Mouse (Mus musculus): ENCODE measurements around the gene Bmp10. TPM values are rescaled to one million over a fixed set of nuclear protein-coding genes. Genes with fewer than 3 reads are reported as not detected.

The Bmp10 gene
- polyA plus RNA-seq, 1 experiment from 2014 or later, result not detected

DNA sequence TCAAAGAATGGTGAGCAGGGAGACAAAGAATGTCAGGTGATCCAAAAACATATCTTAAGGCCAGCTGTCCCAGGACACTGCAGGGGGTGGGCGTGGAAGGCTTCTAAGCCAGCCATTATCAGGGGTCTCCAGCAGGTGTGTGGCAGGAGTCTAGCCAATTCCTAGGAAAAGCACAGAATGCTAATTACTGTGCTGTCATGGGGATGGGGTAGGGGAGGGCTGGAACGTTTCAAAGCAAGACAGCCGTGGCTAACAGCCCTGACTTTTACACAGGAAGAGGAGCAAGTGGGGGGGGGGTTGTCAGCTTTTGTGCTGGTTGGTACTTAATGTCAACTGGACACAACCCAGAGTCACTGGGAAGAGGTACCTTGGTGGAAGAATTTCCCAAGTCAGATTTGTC lies 16.8 kb upstream of the Bmp10 start:
- H3K4me1 ChIP-seq (replicated peaks), result peaks cover 10% of the 10 kb centered on the region
- 40% methylated on average over 3 of the region's 3 CpGs for WGBS

DNA sequence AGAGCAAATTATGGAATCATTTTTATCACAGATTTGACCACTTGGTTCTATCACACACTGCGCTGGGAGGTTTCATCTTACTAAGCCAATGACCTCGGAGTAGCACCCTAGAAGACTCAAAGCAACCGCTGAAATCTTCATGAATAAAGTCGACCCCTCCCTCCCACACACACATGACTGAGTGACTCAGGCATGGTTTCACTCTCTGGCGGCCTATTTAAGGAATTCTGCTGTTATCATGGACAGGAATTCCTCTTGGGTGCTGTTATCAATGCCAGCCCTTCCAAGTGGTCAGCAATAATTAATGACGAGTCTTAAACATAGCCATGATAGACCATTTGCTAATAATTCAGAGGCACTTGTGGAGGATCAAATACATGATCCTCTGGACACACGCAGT lies 6.5 kb upstream of the Bmp10 start:
- H3K27ac ChIP-seq, result no peak overlapping the region
- H3K4me3 ChIP-seq, result no peak overlapping the region
- WGBS, result 85% methylated on average over 7 of the region's 7 CpGs
- H3K4me1 ChIP-seq (replicated peaks), result no peaks in the 10 kb centered on the region
- H3K9me3 ChIP-seq, result no peaks in the 10 kb centered on the region
- H3K36me3 ChIP-seq, result no peaks in the 10 kb centered on the region
- DNase-seq (ENCODE audit: low spot score), result no peak
- 0 out of 2 replicates have a peak, but pooled peaks cover 7% of the 10 kb centered on the region for H3K27me3 ChIP-seq (ENCODE audit: insufficient read depth, poor library complexity, severe bottlenecking)

More for the DNA sequence above, 16.8 kb upstream of the Bmp10 start:
- DNase-seq (ENCODE audit: low spot score), result no peak
- no peaks in the 10 kb centered on the region for H3K36me3 ChIP-seq
- no peaks in the 10 kb centered on the region for H3K27me3 ChIP-seq (ENCODE audit: insufficient read depth, poor library complexity, severe bottlenecking)
- no peak overlapping the region for H3K27ac ChIP-seq
- H3K4me3 ChIP-seq, result no peak overlapping the region
- H3K9me3 ChIP-seq, result no peaks in the 10 kb centered on the region

DNA sequence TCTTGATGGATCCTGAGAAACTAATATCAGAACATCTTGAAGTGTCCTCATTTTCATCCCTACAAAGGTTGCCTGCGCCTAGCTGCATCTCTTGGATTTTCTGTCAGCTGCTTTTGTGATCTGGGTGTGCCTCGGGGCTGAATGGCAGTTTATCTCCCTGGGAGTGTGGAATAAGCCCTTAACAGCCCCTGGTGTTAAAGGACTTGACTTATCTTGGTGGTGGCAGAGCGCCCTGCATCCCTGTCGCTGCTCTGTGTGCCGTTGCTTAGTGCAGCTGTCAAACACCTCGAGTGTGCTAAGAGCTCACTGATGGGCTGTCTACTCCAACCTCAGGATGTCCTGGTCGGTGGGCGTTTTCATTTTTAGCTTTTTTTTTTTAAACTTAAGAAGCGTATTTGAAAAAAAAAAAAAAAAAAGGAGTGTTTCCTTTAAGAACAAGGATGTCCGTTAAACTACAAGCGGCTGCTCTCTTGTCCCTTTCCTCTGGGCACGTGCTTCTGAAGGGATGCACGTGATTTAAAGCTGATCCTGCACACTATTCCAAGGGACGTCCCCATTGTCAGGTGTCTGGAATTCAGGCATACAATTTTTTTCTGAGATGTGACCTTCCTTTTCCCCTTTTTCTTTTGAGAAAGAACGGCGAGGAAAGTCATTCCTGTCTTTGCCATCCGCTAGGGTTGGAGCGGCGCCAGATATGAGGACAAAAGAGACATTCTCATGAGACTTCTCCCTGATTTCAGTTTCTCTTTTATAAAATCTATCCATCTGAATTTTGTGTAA lies 4.6 kb upstream of the Bmp10 start:
- Histone ChIP-seq H3K27me3 (ENCODE audit: insufficient read depth, poor library complexity, severe bottlenecking) (0 out of 2 replicates have a peak, but pooled peaks cover 7% of the 10 kb centered on the region), H3K4me1 (replicated peaks) (peaks cover 3% of the 10 kb centered on the region; the same call in 1 of the 2 replicates), H3K4me3 (no peak overlapping the region), H3K9me3 (no peaks in the 10 kb centered on the region), H3K27ac (no peak overlapping the region), H3K36me3 (no peaks in the 10 kb centered on the region)
- 84% methylated on average over 19 of the region's 19 CpGs for WGBS
- no peak for DNase-seq (ENCODE audit: low spot score)

DNA sequence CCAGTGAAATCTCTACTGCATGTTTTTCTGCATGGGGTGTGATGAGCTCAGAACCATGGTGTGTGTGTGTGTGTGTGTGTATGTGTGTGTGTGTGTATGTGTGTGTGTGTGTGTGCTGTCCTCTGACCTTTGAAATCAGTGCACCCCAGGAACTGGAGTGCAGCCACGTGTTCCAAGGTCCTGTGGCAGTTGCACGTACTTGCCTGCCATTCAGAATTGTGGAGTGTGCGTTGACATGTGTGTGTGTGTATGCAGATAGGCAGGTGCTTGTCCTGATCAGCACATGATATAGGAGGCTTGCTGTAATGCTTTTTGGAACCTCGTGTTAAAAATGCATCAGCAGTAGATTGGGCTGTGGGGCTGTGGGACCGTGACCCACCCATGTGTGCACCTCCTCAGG lies 1.8 kb upstream of the Bmp10 start:
- Histone ChIP-seq H3K4me1 (replicated peaks) (peaks cover 3% of the 10 kb centered on the region; the same call in 1 of the 2 replicates), H3K27ac (no peak overlapping the region), H3K27me3 (ENCODE audit: insufficient read depth, poor library complexity, severe bottlenecking) (0 out of 2 replicates have a peak, but pooled peaks cover 9% of the 10 kb centered on the region), H3K9me3 (no peaks in the 10 kb centered on the region), H3K36me3 (no peaks in the 10 kb centered on the region), H3K4me3 (no peak overlapping the region)
- 84% methylated on average over 5 of the region's 5 CpGs for WGBS
- DNase-seq (ENCODE audit: low spot score), result no peak

DNA sequence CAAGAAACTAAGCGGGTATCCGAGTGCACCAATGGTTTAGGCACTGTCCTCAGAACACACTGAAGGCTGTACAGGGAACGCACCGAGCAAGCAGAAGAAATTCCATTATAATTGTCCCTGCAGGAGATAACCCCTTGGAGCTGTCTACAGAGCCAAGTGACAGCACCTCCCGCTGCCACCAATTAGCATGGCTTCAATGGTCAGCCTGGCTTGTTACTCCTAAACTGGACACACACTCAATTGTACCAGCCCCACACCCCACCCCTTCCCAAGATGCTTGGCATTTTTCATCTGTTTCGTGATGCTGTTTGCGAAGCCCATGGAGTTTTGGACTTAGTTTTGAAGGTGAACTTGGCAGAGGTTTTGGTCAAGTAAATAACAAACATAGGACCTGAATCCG lies 1.2 kb upstream of the Bmp10 start:
- Histone ChIP-seq H3K27ac (no peak overlapping the region), H3K9me3 (no peaks in the 10 kb centered on the region), H3K27me3 (ENCODE audit: insufficient read depth, poor library complexity, severe bottlenecking) (0 out of 2 replicates have a peak, but pooled peaks cover 9% of the 10 kb centered on the region), H3K4me3 (no peak overlapping the region), H3K36me3 (no peaks in the 10 kb centered on the region), H3K4me1 (replicated peaks) (peaks cover 3% of the 10 kb centered on the region; the same call in 1 of the 2 replicates)
- 54% methylated on average over 8 of the region's 8 CpGs for WGBS
- DNase-seq (ENCODE audit: low spot score), result no peak

- no peaks in the 10 kb centered on the region for H3K27me3 ChIP-seq (ENCODE audit: insufficient read depth, poor library complexity, severe bottlenecking)
Measured at GRCm38 (mm10) chr6:87435791-87436190, 7.0 kb downstream of the Bmp10 start.

GRCm38 (mm10) chr6:87436745-87437144 lies 8.0 kb downstream of the Bmp10 start:
- 93% methylated on average over 8 of the region's 8 CpGs for WGBS
- H3K4me1 ChIP-seq (replicated peaks), result 0 out of 2 replicates have a peak, but pooled peaks cover 4% of the 10 kb centered on the region
- H3K9me3 ChIP-seq, result no peaks in the 10 kb centered on the region
- no peaks in the 10 kb centered on the region for H3K36me3 ChIP-seq
- no peak overlapping the region for H3K27ac ChIP-seq
- DNase-seq (ENCODE audit: low spot score), result no peak
- no peak overlapping the region for H3K4me3 ChIP-seq
- no peaks in the 10 kb centered on the region for H3K27me3 ChIP-seq (ENCODE audit: insufficient read depth, poor library complexity, severe bottlenecking)

More at GRCm38 (mm10) chr6:87435791-87436190, 7.0 kb downstream of the Bmp10 start:
- DNase-seq (ENCODE audit: low spot score), result no peak
- Histone ChIP-seq H3K4me3 (no peak overlapping the region), H3K36me3 (no peaks in the 10 kb centered on the region), H3K27ac (no peak overlapping the region), H3K4me1 (replicated peaks) (0 out of 2 replicates have a peak, but pooled peaks cover 4% of the 10 kb centered on the region), H3K9me3 (no peaks in the 10 kb centered on the region)
- 88% methylated on average over 3 of the region's 3 CpGs for WGBS

GRCm38 (mm10) chr6:87443253-87443652 lies 14.5 kb downstream of the Bmp10 start:
- Histone ChIP-seq H3K27ac (no peak overlapping the region), H3K4me1 (replicated peaks) (0 out of 2 replicates have a peak, but pooled peaks cover 4% of the 10 kb centered on the region), H3K9me3 (no peaks in the 10 kb centered on the region), H3K4me3 (no peak overlapping the region), H3K27me3 (ENCODE audit: insufficient read depth, poor library complexity, severe bottlenecking) (no peaks in the 10 kb centered on the region), H3K36me3 (no peaks in the 10 kb centered on the region)
- WGBS, result 89% methylated on average over 11 of the region's 11 CpGs
- no peak for DNase-seq (ENCODE audit: low spot score)

DNA sequence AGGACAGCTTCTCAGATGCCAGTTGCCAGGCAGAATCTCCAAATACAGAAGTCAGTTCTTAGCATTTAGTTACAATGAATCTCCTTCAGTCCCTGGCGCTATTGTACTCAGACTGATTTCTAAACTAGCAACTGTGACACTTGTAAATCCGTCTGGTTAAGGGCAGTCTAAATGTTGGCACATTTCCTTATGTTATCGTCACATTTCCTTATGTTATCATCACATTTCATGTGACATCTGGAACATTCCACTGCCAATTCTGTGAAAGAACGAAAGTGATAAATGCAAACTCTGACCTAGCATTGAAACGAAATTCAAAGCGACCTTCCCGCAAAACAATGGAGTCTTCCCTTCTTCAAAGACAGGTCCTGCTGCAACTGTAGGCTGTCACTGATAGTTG lies 16.4 kb downstream of the Bmp10 start:
- Histone ChIP-seq H3K9me3 (no peaks in the 10 kb centered on the region), H3K27me3 (ENCODE audit: insufficient read depth, poor library complexity, severe bottlenecking) (no peaks in the 10 kb centered on the region), H3K4me1 (replicated peaks) (no peaks in the 10 kb centered on the region), H3K36me3 (no peaks in the 10 kb centered on the region), H3K27ac (no peak overlapping the region), H3K4me3 (no peak overlapping the region)
- WGBS, result 86% methylated on average over 7 of the region's 7 CpGs
- no peak for DNase-seq (ENCODE audit: low spot score)

GRCm38 (mm10) chr6:87447217-87447616 lies 18.4 kb downstream of the Bmp10 start:
- H3K9me3 ChIP-seq, result no peaks in the 10 kb centered on the region
- H3K4me3 ChIP-seq, result no peak overlapping the region
- no peaks in the 10 kb centered on the region for H3K36me3 ChIP-seq
- H3K27me3 ChIP-seq (ENCODE audit: insufficient read depth, poor library complexity, severe bottlenecking), result no peaks in the 10 kb centered on the region
- no peak for DNase-seq (ENCODE audit: low spot score)
- WGBS, result 91% methylated on average over 4 of the region's 4 CpGs
- H3K27ac ChIP-seq, result no peak overlapping the region
- H3K4me1 ChIP-seq (replicated peaks), result no peaks in the 10 kb centered on the region

DNA sequence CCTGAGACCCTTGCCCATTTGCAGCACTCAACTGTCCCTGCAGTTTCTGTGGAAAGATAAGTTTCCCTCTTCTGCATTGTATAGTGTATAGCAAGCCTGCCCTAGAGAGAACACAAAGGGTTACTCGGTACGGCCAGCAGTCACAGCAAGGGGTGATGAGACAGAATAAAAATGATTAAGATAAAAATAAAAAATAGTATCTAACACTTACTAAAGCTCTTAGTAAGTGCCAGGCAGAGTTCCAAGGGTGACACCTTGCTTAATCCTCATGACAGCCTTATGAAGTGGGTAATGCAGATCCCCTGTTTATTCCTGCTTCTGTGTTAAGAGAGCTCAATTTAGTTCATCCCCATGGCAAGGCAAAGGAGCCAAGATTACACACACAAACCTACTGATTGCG lies 20.7 kb downstream of the Bmp10 start:
- DNase-seq (ENCODE audit: low spot score), result no peak
- H3K27ac ChIP-seq, result no peak overlapping the region
- 84% methylated on average over 3 of the region's 3 CpGs for WGBS
- H3K27me3 ChIP-seq (ENCODE audit: insufficient read depth, poor library complexity, severe bottlenecking), result no peaks in the 10 kb centered on the region
- H3K4me1 ChIP-seq (replicated peaks), result no peaks in the 10 kb centered on the region
- H3K4me3 ChIP-seq, result no peak overlapping the region
- H3K36me3 ChIP-seq, result no peaks in the 10 kb centered on the region
- H3K9me3 ChIP-seq, result no peaks in the 10 kb centered on the region

GRCm38 (mm10) chr6:87451016-87451415 lies 22.2 kb downstream of the Bmp10 start:
- WGBS, result 68% methylated on average over 3 of the region's 3 CpGs
- no peak overlapping the region for H3K4me3 ChIP-seq
- H3K27me3 ChIP-seq (ENCODE audit: insufficient read depth, poor library complexity, severe bottlenecking), result no peaks in the 10 kb centered on the region
- no peaks in the 10 kb centered on the region for H3K4me1 ChIP-seq (replicated peaks)
- no peaks in the 10 kb centered on the region for H3K9me3 ChIP-seq
- H3K36me3 ChIP-seq, result no peaks in the 10 kb centered on the region
- H3K27ac ChIP-seq, result no peak overlapping the region
- DNase-seq (ENCODE audit: low spot score), result peak; percentile 13

- no peak for DNase-seq (ENCODE audit: low spot score)
- H3K27ac ChIP-seq, result no peak overlapping the region
- WGBS, result 73% methylated on average over 3 of the region's 3 CpGs
- H3K9me3 ChIP-seq, result no peaks in the 10 kb centered on the region
- no peaks in the 10 kb centered on the region for H3K27me3 ChIP-seq (ENCODE audit: insufficient read depth, poor library complexity, severe bottlenecking)
- H3K4me3 ChIP-seq, result no peak overlapping the region
- no peaks in the 10 kb centered on the region for H3K36me3 ChIP-seq
- H3K4me1 ChIP-seq (replicated peaks), result no peaks in the 10 kb centered on the region
Measured at GRCm38 (mm10) chr6:87451771-87452170, 23.0 kb downstream of the Bmp10 start.
